Mouse (Mus musculus) heart, postnatal 25 days (tissue): ENCODE results near the gene Myo18b. TPM values are rescaled to one million over a fixed set of nuclear protein-coding genes. Genes with fewer than 3 reads are reported as not detected.

Source experiments
- DNase-seq: peaks from one replicate; pipeline ENCODE4 v3.0.0; 2022; ENCODE audit warnings: low spot score
- intact Hi-C: fragments of 180-260 bp; cut with DNase I; formaldehyde crosslinking; loops from one replicate; pipeline ENCODE4 v1.15.1; 2025
- total RNA-seq, 2 experiments: library from RNA; stranded (reverse); gene quantifications; 2 replicates each; pipeline ENCODE4 v1.2.3; 2021

The Myo18b gene
- total RNA-seq, 2 experiments from 2014 or later: 253 to 259 TPM

GRCm38 (mm10) chr5:112768556-112768955 lies 127.6 kb downstream of the Myo18b start:
- intact Hi-C loops: no loop called here
- DNase-seq: no peak

- DNase-seq: no peak
- intact Hi-C loops: no loop called here
Measured at GRCm38 (mm10) chr5:112761415-112762075, 134.6 kb downstream of the Myo18b start.

GRCm38 (mm10) chr5:112755581-112755980 lies 140.6 kb downstream of the Myo18b start:
- no peak for DNase-seq
- intact Hi-C loops: no loop called here

GRCm38 (mm10) chr5:112749634-112750033 lies 146.5 kb downstream of the Myo18b start:
- no peak for DNase-seq
- intact Hi-C loops: no loop called here

GRCm38 (mm10) chr5:112748001-112748719 lies 148.0 kb downstream of the Myo18b start:
- intact Hi-C loops: no loop called here
- no peak for DNase-seq

GRCm38 (mm10) chr5:112747306-112747930 lies 148.7 kb downstream of the Myo18b start:
- no peak for DNase-seq
- intact Hi-C loops: no loop called here

GRCm38 (mm10) chr5:112745176-112745575 lies 151.0 kb downstream of the Myo18b start:
- no peak for DNase-seq
- intact Hi-C loops: no loop called here

GRCm38 (mm10) chr5:112744571-112744970 lies 151.6 kb downstream of the Myo18b start:
- no peak for DNase-seq

GRCm38 (mm10) chr5:112743121-112743520 lies 153.0 kb downstream of the Myo18b start:
- DNase-seq: no peak
- intact Hi-C loops: no loop called here

More at GRCm38 (mm10) chr5:112744571-112744970, 151.6 kb downstream of the Myo18b start:
- intact Hi-C loops: no loop called here

- intact Hi-C loops: no loop called here
- no peak for DNase-seq
Measured at GRCm38 (mm10) chr5:112740651-112741050, 155.5 kb downstream of the Myo18b start.

GRCm38 (mm10) chr5:112735040-112735439 lies 161.1 kb downstream of the Myo18b start:
- DNase-seq: no peak
- intact Hi-C loops: no loop called here

- no peak for DNase-seq
- intact Hi-C loops: no loop called here
Measured at GRCm38 (mm10) chr5:112730604-112731003, 165.6 kb downstream of the Myo18b start.

GRCm38 (mm10) chr5:112728432-112728831 lies 167.7 kb downstream of the Myo18b start:
- intact Hi-C loops: no loop called here
- no peak for DNase-seq

- intact Hi-C loops: no loop called here
- no peak for DNase-seq
Measured at GRCm38 (mm10) chr5:112718655-112719306, 177.4 kb downstream of the Myo18b start.

- no peak for DNase-seq
- intact Hi-C loops: no loop called here
Measured at GRCm38 (mm10) chr5:112714679-112715446, 181.3 kb downstream of the Myo18b start.

- intact Hi-C loops: no loop called here
- no peak for DNase-seq
Measured at GRCm38 (mm10) chr5:112709831-112710230, 186.3 kb downstream of the Myo18b start.

GRCm38 (mm10) chr5:112708441-112708840 lies 187.7 kb downstream of the Myo18b start:
- DNase-seq: no peak
- intact Hi-C loops: no loop called here

GRCm38 (mm10) chr5:112707478-112707877 lies 188.7 kb downstream of the Myo18b start:
- intact Hi-C loops: no loop called here
- no peak for DNase-seq

GRCm38 (mm10) chr5:112700794-112701193 lies 195.4 kb downstream of the Myo18b start:
- DNase-seq: no peak
- intact Hi-C loops: no loop called here

- DNase-seq: no peak
- intact Hi-C loops: no loop called here
Measured at GRCm38 (mm10) chr5:112696683-112697082, 199.5 kb downstream of the Myo18b start.
